ENCODE assay signal across 14 mouse cellular contexts in the genomic region with DNA sequence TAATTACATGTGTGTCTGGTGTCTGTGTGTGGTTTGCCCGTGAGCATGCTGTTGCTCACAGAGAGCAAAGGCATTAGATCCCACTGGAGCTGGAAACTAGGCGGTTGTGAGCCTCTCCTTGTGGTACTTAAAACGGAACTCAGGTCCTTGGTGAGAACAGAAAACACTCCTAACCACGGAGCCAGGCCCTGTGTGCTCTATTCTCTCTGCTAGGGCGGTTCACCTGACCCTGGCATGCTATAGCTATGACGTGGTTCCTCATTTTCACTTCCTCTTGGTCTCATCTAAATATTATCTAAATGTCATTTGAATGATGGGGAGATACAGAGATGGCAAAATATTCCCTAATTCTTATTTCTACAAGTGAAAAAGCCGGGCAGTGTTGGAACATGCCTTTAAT. TPM values are rescaled to one million over a fixed set of nuclear protein-coding genes. Genes with fewer than 3 reads are reported as not detected.
DNase-seq lines count a peak whose midpoint lies in the region; ATAC-seq lines count a peak whose summit lies in the region.
"Had no signal": no experiment of that assay in that cellular context is flagged by ENCODE, and none has a peak within 500 bp of the region (broad histone marks: within the 10 kb centered on the region; RNA-seq: fewer than 3 reads in every experiment).

No protein-coding gene starts in this region.

- no peaks in the 10 kb centered on the region for H3K27me3 ChIP-seq in megakaryocyte, embryonic 14.5 days (replicated peaks)
- no peaks in the 10 kb centered on the region for H3K27me3 ChIP-seq in splenic B cell, adult 2 months (ENCODE audit: control insufficient read depth, insufficient read depth, low read length, poor library complexity, severe bottlenecking)
- H3K27me3 ChIP-seq: embryonic facial prominence, embryonic 13.5 days; hindbrain, embryonic 15.5 days; midbrain, embryonic 13.5 days had no signal

- peak overlapping the region; percentile 3 for H3K4me3 ChIP-seq in megakaryocyte, embryonic 14.5 days (replicated peaks)
- H3K4me3 ChIP-seq: embryonic facial prominence, embryonic 13.5 days; hindbrain, embryonic 15.5 days; midbrain, embryonic 13.5 days had no signal

- intact Hi-C loops in left cerebral cortex, postnatal 4 days (cut with DNase I), result no loop called here

- ATAC-seq in erythroblast, adult 5-6 weeks (replicated peaks; ENCODE audit: low FRiP score, poor library complexity, severe bottlenecking), result no peak
- ATAC-seq: midbrain, embryonic 13.5 days had no signal

- no peaks in the 10 kb centered on the region for H3K9me3 ChIP-seq in megakaryocyte, embryonic 14.5 days
- H3K9me3 ChIP-seq: embryonic facial prominence, embryonic 13.5 days; hindbrain, embryonic 15.5 days; midbrain, embryonic 13.5 days had no signal

- H3K4me1 ChIP-seq in megakaryocyte, embryonic 14.5 days, result peaks cover 49% of the 10 kb centered on the region
- H3K4me1 ChIP-seq: embryonic facial prominence, embryonic 13.5 days; hindbrain, embryonic 15.5 days; midbrain, embryonic 13.5 days had no signal

- no peaks in the 10 kb centered on the region for H3K36me3 ChIP-seq in megakaryocyte, embryonic 14.5 days (replicated peaks; ENCODE audit: low read length)
- H3K36me3 ChIP-seq in splenic B cell, adult 2 months (ENCODE audit: control insufficient read depth, insufficient read depth, low read length, poor library complexity, severe bottlenecking), result no peaks in the 10 kb centered on the region
- H3K36me3 ChIP-seq: embryonic facial prominence, embryonic 13.5 days; hindbrain, embryonic 15.5 days; midbrain, embryonic 13.5 days had no signal

- DNase-seq in lung, postnatal 25 days (ENCODE audit: low spot score), result peak; percentile 39
- DNase-seq in lung, postnatal 14 days, result no peak
- peak; percentile 17 for DNase-seq in T-cell, adult 2 months (ENCODE audit: low spot score)
- DNase-seq in splenic B cell, adult 2 months (ENCODE audit: low read depth, low spot score), result peak; percentile 94
- DNase-seq in adrenal gland, adult (ENCODE audit: inconsistent age in 2 of 2, low spot score in 1 of 2), result no peak
- DNase-seq in left cerebral cortex, postnatal 4 days, result no peak
- DNase-seq: adrenal gland, postnatal 10 days; cerebellum, postnatal 36 days; lung, embryonic 14.5 days had no signal

RNA-seq across cellular contexts. Expression of a gene that starts 9.0 kb away (rescaled TPM):
- 0.67 and 2.4 TPM in 2 replicates for polyA plus RNA-seq in megakaryocyte, embryonic 14.5 days (2012; ENCODE audit: insufficient read depth, low replicate concordance)
- total RNA-seq in erythroblast, adult 5-6 weeks (2015; ENCODE audit: low replicate concordance), result 0.42 and 0.96 TPM in 2 replicates
- 1.1 and 3.3 TPM in 2 replicates for total RNA-seq in erythroblast, adult 5-6 weeks (2017; ENCODE audit: low replicate concordance)
- total RNA-seq in left cerebral cortex, postnatal 4 days (2021), result 10 to 100 TPM; 49.7 to 51.1 TPM

Comparison
In these comparisons a context has a peak if more than half of its experiments do, and no peak if none do; other contexts are left out.
1. DNase-seq: peak in lung, postnatal 25 days (single experiment), T-cell, adult 2 months (single experiment) and splenic B cell, adult 2 months (single experiment); none in lung, postnatal 14 days (single experiment), adrenal gland, adult (0 of 2) and left cerebral cortex, postnatal 4 days (single experiment).
2. RNA of a gene that starts 9.0 kb away (total RNA-seq): 49.7 to 51.1 TPM in left cerebral cortex, postnatal 4 days; 0.42 to 3.3 TPM in erythroblast, adult 5-6 weeks; every median in the first group is over 10 times any median in the second.